Mouse (Mus musculus) embryonic fibroblast, embryonic 13.5 days (primary cell): ENCODE data around the gene Herpud1. TPM values are rescaled to one million over a fixed set of nuclear protein-coding genes. Genes with fewer than 3 reads are reported as not detected.

Experiments used
- H3K27ac ChIP-seq: 2 replicates; pipeline ENCODE4 v1.5.1; 2012; ENCODE audit warnings: low read length, control low read depth, inconsistent platforms; ENCODE audit not compliant: insufficient read depth
- H3K4me1 ChIP-seq: 2 replicates; pipeline ENCODE4 v1.6.1; 2011; ENCODE audit warnings: low read length; ENCODE audit not compliant: control insufficient read depth, insufficient read depth
- H3K4me3 ChIP-seq: 2 replicates; pipeline ENCODE4 v1.5.1; 2011; ENCODE audit warnings: mild to moderate bottlenecking, control low read depth, low read length; ENCODE audit not compliant: insufficient read depth
- CTCF ChIP-seq: IDR thresholded peaks from 2 replicates; pipeline ENCODE4 v1.5.1; 2011; ENCODE audit warnings: mild to moderate bottlenecking, control low read depth, low read length, moderate library complexity, borderline replicate concordance; ENCODE audit not compliant: insufficient read depth
- POLR2A ChIP-seq: IDR thresholded peaks from 2 replicates; pipeline ENCODE4 v1.6.1; 2011; ENCODE audit warnings: low read depth, mild to moderate bottlenecking, control low read depth, low read length, moderate library complexity
- polyA plus RNA-seq: library from polyadenylated mRNA; stranded (reverse); fragments of >200 nt; gene quantifications from 2 replicates; pipeline ENCODE4 v1.2.4, GENCODE M21; 2011; ENCODE audit warnings: low read depth; ENCODE audit not compliant: missing spikeins, insufficient read length

The Herpud1 gene
- polyA plus RNA-seq, 1 experiment, result 103 TPM

DNA sequence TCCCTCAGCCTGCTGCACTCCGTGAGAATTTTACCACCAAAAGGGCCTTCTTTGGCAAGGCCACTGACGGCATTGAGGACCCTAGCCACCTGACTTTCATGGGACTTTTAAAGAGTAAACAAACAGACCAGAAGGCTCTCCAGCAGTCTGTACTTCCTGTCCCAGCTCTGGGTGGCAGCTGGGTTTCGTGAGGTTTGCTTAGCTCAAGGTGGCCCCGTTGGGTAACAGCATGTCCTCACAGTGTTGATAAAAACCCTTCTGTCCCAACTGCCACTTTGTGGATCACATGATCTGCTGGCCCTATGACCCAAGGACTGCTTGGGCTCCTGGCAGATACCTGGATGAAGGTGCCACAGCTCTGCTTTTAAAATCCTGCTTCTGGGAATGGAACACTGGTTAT, 31.7 kb upstream of the Herpud1 start:
- H3K4me3 ChIP-seq, result no peak overlapping the region
- H3K4me1 ChIP-seq, result no peaks in the 10 kb centered on the region
- no peak overlapping the region for H3K27ac ChIP-seq
- no peak for TF ChIP-seq POLR2A
- no peak for TF ChIP-seq CTCF

DNA sequence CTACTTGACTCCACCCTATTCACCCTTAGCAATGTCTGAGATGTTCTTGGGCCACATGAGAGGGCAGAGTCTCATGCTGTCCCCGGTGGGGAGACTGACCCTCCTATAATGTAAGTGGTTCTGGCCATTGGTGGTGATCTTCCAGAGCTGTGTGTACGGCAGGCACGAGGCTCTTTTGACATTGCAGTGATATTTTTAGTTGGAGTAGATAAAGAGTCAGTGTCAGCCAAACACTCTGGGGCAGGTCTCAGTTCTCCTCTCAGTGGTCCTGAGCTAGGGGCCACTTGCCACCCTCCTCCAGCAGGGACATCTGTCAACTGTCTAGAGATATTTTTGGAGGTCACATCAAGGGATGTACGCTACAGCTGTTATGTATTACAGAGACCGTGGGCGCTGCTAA, 29.0 kb upstream of the Herpud1 start:
- Histone ChIP-seq H3K4me3 (no peak overlapping the region), H3K27ac (no peak overlapping the region), H3K4me1 (no peaks in the 10 kb centered on the region)
- TF ChIP-seq CTCF, result no peak
- no peak for TF ChIP-seq POLR2A

DNA sequence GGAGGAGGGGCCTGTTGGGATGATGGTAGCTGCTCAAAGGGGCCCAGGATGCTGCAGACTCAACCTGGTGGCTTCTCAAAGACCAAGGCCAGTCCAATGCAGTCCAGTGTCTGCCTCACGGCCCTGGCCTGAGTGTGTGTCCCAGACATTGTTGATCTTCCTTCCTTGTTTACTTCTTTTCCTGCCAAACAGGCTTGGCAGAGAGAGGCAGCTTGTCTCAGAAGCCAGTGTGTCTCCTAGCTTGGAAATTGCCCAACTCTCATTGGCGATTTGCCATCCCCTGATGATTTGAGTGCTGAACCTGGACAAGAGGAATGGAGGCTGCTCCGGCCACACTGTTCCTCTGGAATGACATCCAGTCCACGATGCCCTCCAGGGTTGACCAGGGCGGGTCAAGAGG, 27.7 kb upstream of the Herpud1 start:
- H3K4me1 ChIP-seq, result no peaks in the 10 kb centered on the region
- H3K27ac ChIP-seq, result no peak overlapping the region
- H3K4me3 ChIP-seq, result no peak overlapping the region
- TF ChIP-seq CTCF, result no peak
- no peak for TF ChIP-seq POLR2A

DNA sequence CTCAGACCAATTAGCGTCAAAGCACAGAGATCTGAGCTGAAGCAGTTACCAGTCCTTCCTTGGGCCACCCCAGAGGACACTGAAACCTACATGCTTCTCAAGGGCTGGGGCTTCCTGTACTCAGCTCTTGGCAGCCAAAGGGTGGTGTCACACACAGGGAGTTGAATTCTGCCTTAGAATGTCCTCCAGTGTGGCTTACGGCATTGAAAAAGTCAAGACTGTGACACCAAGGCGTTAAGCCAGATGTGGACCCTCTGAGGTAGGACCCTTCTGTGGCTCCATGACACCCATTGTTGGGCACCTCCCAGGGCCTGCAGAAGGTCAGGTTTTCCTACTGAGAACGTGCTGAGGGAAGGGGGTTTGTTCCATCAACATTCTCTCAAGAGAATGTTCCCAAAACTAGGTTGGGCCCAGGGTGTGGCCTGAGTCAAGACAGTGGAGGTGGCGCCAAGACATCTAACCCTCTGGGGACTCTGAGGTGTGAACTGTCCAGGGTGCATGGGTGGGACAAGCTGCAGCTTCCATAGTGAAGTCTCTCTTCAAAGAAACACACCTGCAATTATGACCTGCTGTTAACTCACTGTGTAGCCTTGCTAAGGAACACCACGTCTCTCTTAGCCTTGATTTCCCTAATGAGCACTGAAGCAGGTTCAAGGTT, 24.3 kb upstream of the Herpud1 start:
- no peak for TF ChIP-seq POLR2A
- TF ChIP-seq CTCF, result no peak
- no peak overlapping the region for H3K4me3 ChIP-seq
- no peaks in the 10 kb centered on the region for H3K4me1 ChIP-seq
- no peak overlapping the region for H3K27ac ChIP-seq

DNA sequence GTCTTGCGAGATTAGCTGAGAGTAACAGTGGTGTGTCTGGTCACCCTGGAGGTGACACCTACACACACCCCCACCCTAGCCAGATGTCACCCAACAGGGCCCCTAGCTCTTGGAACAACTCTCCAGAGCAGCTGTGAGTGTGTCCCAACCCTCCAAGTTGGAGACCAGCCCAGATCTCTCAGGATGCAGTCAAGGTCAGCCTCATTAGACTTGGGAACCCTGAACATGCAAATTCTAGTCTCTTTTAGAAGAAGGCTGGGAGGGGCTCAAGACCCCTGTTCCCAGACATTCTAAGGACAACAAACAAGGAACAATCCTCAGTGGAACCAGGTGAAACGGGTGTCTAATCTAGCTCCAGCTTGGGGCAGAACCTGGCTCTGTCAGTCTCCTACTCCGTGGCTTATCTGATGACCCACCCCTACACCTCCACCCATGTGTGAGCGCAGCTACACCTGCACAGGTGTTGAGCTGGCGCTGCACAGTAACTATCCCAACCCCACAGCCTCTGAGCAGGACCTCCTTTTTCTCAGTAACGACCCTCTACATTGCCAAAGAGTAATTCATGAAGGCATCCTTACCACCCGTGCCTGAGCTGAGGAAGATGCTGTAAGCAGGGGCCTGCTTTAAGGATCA, 23.5 kb upstream of the Herpud1 start:
- H3K27ac ChIP-seq, result no peak overlapping the region
- no peaks in the 10 kb centered on the region for H3K4me1 ChIP-seq
- H3K4me3 ChIP-seq, result no peak overlapping the region
- no peak for TF ChIP-seq CTCF
- no peak for TF ChIP-seq POLR2A

DNA sequence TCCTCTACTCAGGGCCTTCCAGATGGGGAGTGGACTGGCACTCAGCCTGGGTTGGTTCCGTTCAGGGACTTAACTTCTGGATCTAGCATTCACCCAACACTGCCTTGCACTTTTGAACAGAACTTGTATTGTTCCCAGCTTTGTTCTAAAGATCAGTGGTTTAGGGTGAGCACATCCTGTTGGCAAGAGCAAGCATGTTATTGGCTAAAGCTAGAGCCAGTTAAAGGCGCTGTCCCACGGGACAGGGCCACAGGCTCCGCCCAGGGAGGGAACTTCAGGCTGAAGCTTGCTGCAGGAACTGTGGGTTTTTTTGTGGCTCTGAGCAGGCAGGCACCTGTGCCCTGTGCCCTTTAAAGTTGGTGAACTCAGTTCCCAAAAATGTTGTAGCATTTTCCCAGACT, 22.9 kb upstream of the Herpud1 start:
- no peaks in the 10 kb centered on the region for H3K4me1 ChIP-seq
- TF ChIP-seq CTCF, result no peak
- no peak for TF ChIP-seq POLR2A
- H3K4me3 ChIP-seq, result no peak overlapping the region
- H3K27ac ChIP-seq, result no peak overlapping the region

DNA sequence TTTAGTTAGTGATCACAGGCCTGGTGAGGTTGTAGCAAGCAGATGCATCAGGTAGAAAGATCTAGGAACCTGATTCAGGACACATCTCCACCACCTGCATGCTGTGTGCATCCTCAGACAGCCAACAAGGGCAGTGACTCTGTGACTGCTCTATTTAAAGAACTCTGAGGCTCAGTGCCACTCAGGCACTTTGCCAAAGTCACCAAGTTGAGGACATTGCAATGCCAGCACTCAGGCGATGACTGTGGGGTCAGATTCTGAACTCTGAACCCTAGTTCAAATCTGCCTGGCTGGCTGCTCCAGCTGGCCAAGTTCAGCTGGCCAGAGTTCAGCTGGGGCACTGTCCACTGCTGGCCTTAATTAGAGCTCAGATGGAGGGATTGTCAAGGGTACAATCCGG, 22.3 kb upstream of the Herpud1 start:
- H3K27ac ChIP-seq, result no peak overlapping the region
- no peak for TF ChIP-seq CTCF
- no peak for TF ChIP-seq POLR2A
- H3K4me1 ChIP-seq, result no peaks in the 10 kb centered on the region
- H3K4me3 ChIP-seq, result no peak overlapping the region

DNA sequence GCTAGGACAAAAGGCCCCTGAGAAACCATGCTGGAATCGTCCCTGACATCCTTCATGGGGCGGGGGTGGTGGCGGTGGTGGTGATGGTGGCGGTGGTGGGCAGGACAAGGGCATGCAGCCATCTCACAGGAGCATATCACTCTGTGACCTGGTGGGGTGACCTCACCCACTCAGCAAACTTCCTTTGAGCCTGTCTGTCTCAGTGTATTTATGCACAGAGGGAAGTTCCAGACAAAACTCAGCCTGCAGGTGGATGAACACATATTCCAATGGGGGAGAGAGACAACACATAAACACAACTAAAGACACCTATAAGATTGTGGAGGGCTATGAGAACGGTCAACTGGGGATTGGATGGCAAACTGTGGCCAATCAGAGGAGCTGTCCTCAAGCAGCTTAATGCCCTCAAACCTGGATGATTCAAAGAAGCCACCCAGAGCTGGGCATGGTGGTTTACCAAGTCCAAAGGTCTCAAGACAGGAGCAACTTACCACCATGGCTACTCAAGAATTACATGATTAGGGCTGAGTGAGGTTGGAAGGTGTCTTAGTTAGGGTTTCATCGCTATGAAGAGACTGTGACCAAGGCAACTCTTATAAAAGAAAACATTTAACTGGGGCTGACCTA, 21.4 kb upstream of the Herpud1 start:
- Histone ChIP-seq H3K4me1 (no peaks in the 10 kb centered on the region), H3K27ac (no peak overlapping the region), H3K4me3 (no peak overlapping the region)
- TF ChIP-seq POLR2A (no peak), CTCF (no peak)

DNA sequence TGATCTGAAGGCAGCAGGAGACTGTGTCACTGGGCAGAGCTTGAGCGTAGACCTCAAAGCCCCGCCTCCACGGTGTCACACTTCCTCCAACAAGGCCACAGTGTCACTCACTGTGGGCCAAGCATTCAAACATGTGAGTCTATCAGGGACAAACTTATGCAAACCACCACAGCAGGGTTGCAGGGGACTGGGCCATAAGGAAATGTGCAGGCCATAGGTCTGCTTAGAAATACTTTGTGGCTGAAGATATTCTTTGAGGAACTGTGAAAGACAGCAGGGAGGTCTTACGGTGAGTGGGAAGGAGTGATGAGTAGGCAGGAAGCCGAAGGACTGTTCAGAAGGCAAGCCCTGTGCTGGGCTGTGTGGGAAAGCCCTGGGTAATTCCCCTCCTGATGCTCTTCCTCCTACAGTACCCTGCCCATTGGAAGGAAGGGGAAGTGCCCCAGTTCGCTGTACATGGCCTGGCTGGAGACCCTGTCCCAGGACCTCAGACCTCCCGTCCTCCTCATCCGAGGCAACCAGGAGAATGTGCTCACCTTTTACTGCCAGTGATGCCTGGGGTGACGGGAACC, 20.7 kb upstream of the Herpud1 start:
- TF ChIP-seq CTCF, result no peak
- TF ChIP-seq POLR2A, result no peak
- no peak overlapping the region for H3K4me3 ChIP-seq
- no peak overlapping the region for H3K27ac ChIP-seq
- no peaks in the 10 kb centered on the region for H3K4me1 ChIP-seq

DNA sequence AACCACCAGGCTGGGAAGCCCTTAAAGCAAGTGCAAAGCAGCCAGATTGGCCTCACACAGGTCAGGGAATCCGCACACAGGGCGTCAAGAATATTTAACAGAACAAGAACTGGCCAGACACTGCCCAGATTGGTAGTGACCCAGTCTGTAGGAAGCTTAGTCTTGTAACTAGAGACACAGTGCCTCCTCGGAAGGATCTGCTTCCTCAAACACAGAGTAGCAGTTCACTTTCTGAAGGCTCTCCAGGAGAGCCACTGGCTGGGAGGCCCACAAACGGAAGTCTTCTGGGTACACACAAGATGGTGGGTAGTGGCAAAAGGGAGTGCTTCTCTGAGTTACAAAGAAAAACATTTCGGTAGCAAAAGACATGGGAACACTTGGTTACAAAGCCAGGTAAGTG, 15.4 kb upstream of the Herpud1 start:
- Histone ChIP-seq H3K27ac (no peak overlapping the region), H3K4me1 (no peaks in the 10 kb centered on the region), H3K4me3 (no peak overlapping the region)
- TF ChIP-seq CTCF (no peak), POLR2A (no peak)
